Mouse (Mus musculus): ENCODE measurements around the gene Olfr243. TPM values are rescaled to one million over a fixed set of nuclear protein-coding genes. Genes with fewer than 3 reads are reported as not detected.
"Not testable (repeated sequence)": the region's sequence is repeated elsewhere in the genome, so short reads cannot be mapped to it uniquely, and the experiment has no call there.

The Olfr243 gene
- total RNA-seq (2021) = not detected
- long read RNA-seq = 0 reads

DNA sequence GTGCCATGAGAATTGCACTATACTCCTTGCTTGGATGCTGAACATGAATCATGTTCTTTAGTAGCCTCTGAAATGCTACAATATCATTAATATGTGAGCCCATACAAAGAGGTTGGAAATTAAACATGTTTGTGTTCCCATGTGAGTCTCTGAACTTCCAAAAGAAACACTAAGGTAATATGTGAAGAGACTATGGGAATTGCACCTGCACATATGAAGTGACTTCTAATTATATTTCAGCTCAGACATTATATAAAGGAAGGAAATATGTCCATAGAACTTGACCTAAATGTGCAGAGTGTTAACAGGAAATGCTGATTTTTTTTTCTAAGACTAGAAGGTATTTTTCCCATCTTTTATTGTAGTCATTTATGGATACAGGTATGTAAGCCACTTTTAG lies at the start of gene Olfr243:
Olfr243 (plus strand) TSS at position 301 of the 400 bp plus-strand sequence.
- no peak for DNase-seq (ENCODE audit: low spot score in 2 of 2)

DNA sequence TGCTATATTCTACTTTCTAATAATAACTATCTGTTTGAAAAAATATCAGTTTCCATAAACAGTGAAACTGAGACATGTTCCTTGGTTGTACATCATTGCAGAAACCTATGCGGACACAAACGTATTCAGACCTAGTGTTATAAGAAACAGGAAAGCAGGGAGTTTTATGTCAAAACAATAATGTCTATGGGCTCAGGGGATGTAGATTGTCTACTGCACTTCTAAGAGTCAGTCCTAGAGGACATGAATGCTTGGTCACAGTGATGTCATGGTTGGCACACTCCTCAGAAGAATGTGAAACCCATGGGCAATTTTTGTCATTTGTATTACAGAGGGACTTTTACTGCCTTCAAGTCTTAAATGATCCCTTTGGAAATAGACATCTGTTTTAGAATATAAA lies 43.4 kb upstream of the Olfr243 start, which contains the start of gene Olfr624:
Olfr624 (minus strand) TSS at position 101 of the 400 bp plus-strand sequence.
- no peak for DNase-seq (ENCODE audit: low spot score in 2 of 2)

DNA sequence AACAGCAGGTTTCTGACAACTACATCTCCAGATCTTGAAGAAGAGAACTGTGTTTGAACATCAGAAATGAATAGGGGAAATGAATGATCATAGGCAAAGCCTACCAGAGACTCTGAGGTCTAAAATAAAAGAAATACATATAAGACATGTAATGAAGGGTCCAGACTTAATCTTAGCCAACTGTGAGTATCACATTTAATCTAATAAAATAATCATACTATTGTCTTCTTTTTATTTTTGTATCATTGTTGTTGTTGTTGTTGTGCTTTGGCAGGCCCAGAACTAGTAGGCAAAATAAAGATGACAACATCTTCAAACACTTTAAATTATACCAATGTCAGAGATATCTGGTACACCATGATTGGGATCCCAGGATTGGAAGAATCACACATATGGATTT lies 32.1 kb upstream of the Olfr243 start, which contains the start of gene Olfr625-ps1:
Olfr625-ps1 (plus strand) TSS at position 301 of the 400 bp plus-strand sequence.
- DNase-seq (ENCODE audit: low spot score in 2 of 2) = no peak

DNA sequence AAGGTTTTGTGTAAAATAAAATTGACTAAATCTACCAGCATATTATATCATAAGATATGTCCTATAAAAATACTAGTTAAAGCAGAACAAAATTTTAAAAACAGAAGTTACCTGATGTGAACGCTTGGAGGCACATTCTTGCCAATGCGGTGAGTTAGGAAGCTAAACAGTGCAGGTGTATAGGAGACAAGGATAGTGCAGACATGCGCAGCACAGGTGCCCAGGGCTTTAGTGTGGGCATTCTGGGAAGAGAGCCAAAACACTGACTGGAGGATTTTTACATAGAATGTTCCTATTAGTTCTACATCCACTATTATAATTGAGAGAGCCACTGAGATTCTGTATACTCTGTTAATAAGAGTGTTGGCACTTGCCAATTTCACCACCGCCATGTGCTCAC lies 15.0 kb upstream of the Olfr243 start:
- no peak for DNase-seq (ENCODE audit: low spot score in 2 of 2)

DNA sequence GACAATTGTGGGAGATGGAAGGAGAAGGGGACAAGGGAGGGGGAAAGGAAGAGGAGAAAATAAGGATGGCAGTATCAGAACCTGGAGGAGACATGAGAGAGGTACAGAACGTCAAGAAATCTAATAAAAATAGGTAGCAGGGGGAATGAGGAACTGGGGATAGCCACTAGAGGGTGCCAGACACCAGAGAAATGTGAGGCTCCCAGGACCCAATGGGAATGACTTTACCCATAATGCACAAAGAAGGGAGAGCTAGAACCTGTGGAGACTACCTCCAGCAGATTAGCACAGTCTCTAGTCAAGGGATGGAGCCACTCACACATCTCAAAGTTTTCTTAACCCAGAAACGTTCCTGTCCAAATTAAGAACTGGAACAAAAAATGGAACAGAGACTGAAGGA lies 2.4 kb upstream of the Olfr243 start:
- no peak for DNase-seq (ENCODE audit: low spot score in 2 of 2)

DNA sequence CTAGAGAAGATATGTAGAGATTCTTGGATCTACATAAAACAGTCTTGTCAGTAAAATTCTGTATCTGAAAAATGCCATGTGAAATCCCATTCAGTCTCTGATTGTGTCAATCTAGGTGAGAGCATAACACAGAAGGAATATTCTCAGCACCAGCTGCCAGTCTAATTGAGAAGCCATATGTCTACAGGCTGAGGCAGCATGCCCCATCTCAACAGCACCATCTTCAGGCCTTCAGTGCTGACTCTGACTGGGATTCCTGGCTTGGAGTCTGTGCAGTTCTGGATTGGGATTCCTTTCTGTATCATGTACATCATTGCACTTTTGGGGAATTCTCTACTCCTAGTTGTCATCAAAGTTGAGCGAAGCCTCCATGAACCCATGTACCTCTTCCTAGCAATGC lies 1.9 kb downstream of the Olfr243 start:
- DNase-seq (ENCODE audit: low spot score in 2 of 2) = peak; percentile 12 to 55

DNA sequence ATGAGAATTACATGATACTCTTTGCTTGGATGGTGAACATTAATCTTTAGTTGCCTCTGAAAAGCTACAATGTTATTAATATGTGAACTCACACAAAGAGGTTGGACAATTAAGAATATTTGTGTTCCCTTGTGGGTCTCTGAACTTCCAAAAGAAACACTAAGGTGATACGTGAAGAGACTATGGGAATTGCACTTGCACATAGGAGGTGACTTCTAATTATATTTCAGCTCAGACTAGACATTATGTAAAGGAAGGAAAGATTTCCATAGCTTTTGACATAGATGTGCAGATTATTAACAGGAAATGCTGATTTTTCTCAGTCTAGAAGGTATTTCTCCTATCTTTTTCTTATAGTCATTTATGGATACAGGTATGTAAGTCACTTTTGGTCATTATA lies 15.6 kb downstream of the Olfr243 start, which contains the start of gene Olfr628:
Olfr628 (plus strand) TSS at position 301 of the 400 bp plus-strand sequence.
- no peak for DNase-seq (ENCODE audit: low spot score in 2 of 2)

DNA sequence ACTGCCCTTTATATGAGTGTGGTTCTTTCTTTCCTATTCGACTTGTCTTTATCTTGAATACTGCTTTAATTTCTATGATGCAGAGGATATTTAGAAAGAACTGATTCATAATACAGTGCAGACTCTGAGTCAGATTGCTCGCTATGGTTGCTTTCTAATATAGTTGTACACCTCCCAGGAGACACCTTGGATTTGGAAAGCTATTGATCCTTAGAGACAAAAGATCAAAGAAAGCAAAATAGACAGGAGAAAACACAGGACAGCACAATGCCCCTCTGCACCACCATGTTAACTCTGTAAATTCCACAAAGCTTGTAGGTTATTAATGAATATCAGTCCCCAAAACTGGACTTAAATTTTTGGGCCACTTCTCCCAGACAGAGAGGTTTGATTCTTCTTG lies 30.4 kb downstream of the Olfr243 start, which contains the start of gene Olfr629:
Olfr629 (minus strand) TSS at position 101 of the 400 bp plus-strand sequence.
- DNase-seq (ENCODE audit: low spot score in 2 of 2) = no peak

DNA sequence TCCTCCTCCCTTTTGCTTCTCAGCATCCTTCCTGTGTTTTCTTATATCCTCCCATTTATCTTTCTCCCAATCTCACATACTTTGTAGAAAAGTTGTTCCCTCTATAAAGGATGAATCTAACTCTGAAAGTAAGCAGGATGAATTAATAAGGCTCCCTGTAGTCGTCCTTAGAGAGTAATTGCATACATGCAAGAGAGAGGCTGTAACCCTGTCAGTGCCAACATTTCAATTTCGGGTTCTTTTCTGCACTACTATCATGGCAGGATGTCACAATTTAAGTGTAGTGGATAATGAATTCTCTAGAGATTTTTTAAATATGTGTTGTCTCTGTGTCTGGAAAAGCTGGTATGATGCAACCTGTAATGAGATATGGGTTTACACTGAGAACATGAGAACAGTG lies 42.8 kb downstream of the Olfr243 start, which contains the start of gene Olfr630:
Olfr630 (minus strand) TSS at position 101 of the 400 bp plus-strand sequence.
- no peak for DNase-seq (ENCODE audit: low spot score in 2 of 2)

DNA sequence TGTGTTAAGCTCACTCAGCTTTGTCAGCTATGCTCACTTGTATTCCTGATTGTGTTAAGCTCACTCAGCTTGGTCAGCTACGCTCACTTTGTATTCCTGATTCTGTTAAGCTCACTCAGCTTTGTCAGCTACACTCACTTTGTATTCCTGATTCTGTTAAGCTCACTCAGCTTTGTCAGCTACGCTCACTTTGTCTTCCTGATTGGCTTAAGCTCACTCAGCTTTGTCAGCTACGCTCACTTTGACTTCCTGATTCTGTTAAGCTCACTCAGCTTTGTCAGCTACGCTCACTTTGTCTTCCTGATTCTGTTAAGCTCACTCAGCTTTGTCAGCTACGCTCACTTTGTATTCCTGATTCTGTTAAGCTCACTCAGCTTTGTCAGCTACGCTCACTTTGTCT lies 47.7 kb downstream of the Olfr243 start:
- DNase-seq (ENCODE audit: low spot score in 2 of 2) = not testable (repeated sequence)

DNA sequence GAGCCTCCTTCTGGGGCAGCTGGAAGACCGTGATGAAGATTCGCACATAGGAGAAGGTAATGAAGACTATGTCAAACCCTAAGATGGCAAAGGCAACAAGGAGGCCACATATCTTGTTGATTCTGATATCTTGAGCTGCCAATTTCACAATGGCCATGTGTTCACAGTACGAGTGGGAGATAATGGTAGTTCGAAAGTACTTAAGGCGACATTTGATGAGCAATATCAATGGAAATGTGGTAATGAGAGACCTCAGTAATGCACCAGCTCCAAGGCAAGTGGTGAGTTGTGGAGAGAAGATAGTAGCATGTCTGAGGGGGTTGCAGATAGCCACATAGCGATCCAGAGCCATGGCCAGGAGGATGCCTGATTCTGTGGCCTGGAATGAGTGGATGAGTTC lies 53.2 kb downstream of the Olfr243 start:
- not testable (repeated sequence) for DNase-seq (ENCODE audit: low spot score in 2 of 2)

Other genes starting within 250 kb of the Olfr243 start
- not detected for gene Olfr608, start 244.8 kb upstream of the Olfr243 start, total RNA-seq (2021)
- gene Olfr609, start 216.6 kb upstream of the Olfr243 start, total RNA-seq (2021) = not detected
- not detected for gene Olfr610, start 202.5 kb upstream of the Olfr243 start, total RNA-seq (2021)
- not detected for gene Olfr611, start 193.8 kb upstream of the Olfr243 start, total RNA-seq (2021)
- gene Olfr612, start 172.0 kb upstream of the Olfr243 start, total RNA-seq (2021) = not detected
- not detected for gene Olfr613, start 166.6 kb upstream of the Olfr243 start, total RNA-seq (2021)
- not detected for gene Olfr615, start 158.6 kb upstream of the Olfr243 start, total RNA-seq (2021)
- gene Olfr616, start 145.5 kb upstream of the Olfr243 start, total RNA-seq (2021) = not detected
- not detected for gene Olfr617, start 141.6 kb upstream of the Olfr243 start, total RNA-seq (2021)
- gene Olfr618, start 124.6 kb upstream of the Olfr243 start, total RNA-seq (2021) = not detected
- gene Olfr619, start 114.1 kb upstream of the Olfr243 start, total RNA-seq (2021) = not detected
- not detected for gene Olfr620, start 102.1 kb upstream of the Olfr243 start, total RNA-seq (2021)
- not detected for gene Olfr622, start 72.0 kb upstream of the Olfr243 start, total RNA-seq (2021)
- gene Olfr623, start 51.0 kb upstream of the Olfr243 start, total RNA-seq (2021) = not detected
- gene Olfr624, start 43.5 kb upstream of the Olfr243 start, total RNA-seq (2021) = under 1 TPM in 1 of 2 experiments, not detected in 1; 0.05 TPM
- gene Olfr625-ps1, start 32.0 kb upstream of the Olfr243 start, total RNA-seq (2021) = not detected
- not detected for gene Olfr628, start 15.7 kb downstream of the Olfr243 start, total RNA-seq (2021)
- gene Olfr629, start 30.3 kb downstream of the Olfr243 start, total RNA-seq (2021) = not detected
- not detected for gene Olfr630, start 42.7 kb downstream of the Olfr243 start, total RNA-seq (2021)
- not detected for gene Olfr69, start 56.9 kb downstream of the Olfr243 start, total RNA-seq (2021)
- gene Olfr68, start 65.0 kb downstream of the Olfr243 start, total RNA-seq (2021) = not detected
- not detected for gene Olfr67, start 77.2 kb downstream of the Olfr243 start, total RNA-seq (2021)
- gene Hbb-bt, start 99.3 kb downstream of the Olfr243 start, total RNA-seq (2021) = 10 to 100 TPM; 26.0 to 31.8 TPM
- 100 to 1,000 TPM; 267 to 283 TPM for gene Hbb-bs, start 113.4 kb downstream of the Olfr243 start, total RNA-seq (2021)
- not detected for gene Hbb-bh2, start 125.8 kb downstream of the Olfr243 start, total RNA-seq (2021)
- not detected for gene Hbb-bh1, start 128.5 kb downstream of the Olfr243 start, total RNA-seq (2021)
- gene Hbb-y, start 138.5 kb downstream of the Olfr243 start, total RNA-seq (2021) = not detected
- not detected for gene Olfr66, start 171.6 kb downstream of the Olfr243 start, total RNA-seq (2021)
- gene Olfr64, start 179.8 kb downstream of the Olfr243 start, total RNA-seq (2021) = not detected
- not detected for gene Olfr65, start 188.8 kb downstream of the Olfr243 start, total RNA-seq (2021)
- gene Olfr631, start 214.2 kb downstream of the Olfr243 start, total RNA-seq (2021) = not detected
- not detected for gene Olfr632, start 219.7 kb downstream of the Olfr243 start, total RNA-seq (2021)
- not detected for gene Olfr633, start 229.8 kb downstream of the Olfr243 start, total RNA-seq (2021)